Mouse (Mus musculus): Measurements from ENCODE around the gene Anapc7.

- TF ChIP-seq CTCF (IDR thresholded peaks at IDR 0.05; ENCODE audit: low read depth): no peak
- TF ChIP-seq EP300 (IDR thresholded peaks at IDR 0.05; ENCODE audit: low read depth): no peak
Measured at GRCm38 (mm10) chr5:122405537-122405936, 16.0 kb upstream of the Anapc7 start.
